1 mouse cellular context compared by ENCODE assay signal in genomic region chr10:81643449-81644055, GRCm38 (mm10).
A peak's percentile ranks its signal among the peaks of the same experiment; 100 is the strongest.
TF ChIP-seq lines count a peak whose summit lies in the region.

No protein-coding gene starts in this region.

TF ChIP-seq in CH12.LX, 34 proteins besides CTCF, POLR2A, EP300 and RAD21:
- no peak for TF ChIP-seq CHD2 (IDR thresholded peaks at IDR 0.05; ENCODE audit: low read length)
- TF ChIP-seq E2F4 (IDR thresholded peaks at IDR 0.05; ENCODE audit: insufficient replicate concordance, low read depth, low read length) = 0 out of 2 replicates have a peak, but pooled peaks have one; percentile 36
- TF ChIP-seq MAFK (IDR thresholded peaks at IDR 0.05; ENCODE audit: insufficient replicate concordance, low read length) = no peak
- TF ChIP-seq CHD1 (IDR thresholded peaks at IDR 0.05; ENCODE audit: low read depth, low read length) = no peak
- 0 out of 2 replicates have a peak, but pooled peaks have one; percentile 27 for TF ChIP-seq KAT2A (IDR thresholded peaks at IDR 0.05; ENCODE audit: insufficient replicate concordance, low read length)
- peak; percentile 78; the same call in 1 of the 2 replicates for TF ChIP-seq UBTF (IDR thresholded peaks at IDR 0.05; ENCODE audit: low read depth, low read length)
- no peak for TF ChIP-seq IRF4 (IDR thresholded peaks at IDR 0.05; ENCODE audit: low read depth, low read length)
- TF ChIP-seq NRF1 (IDR thresholded peaks at IDR 0.05; ENCODE audit: low read depth, low read length) = peak; percentile 99
- 0 out of 2 replicates have a peak, but pooled peaks have one; percentile 52 for TF ChIP-seq TBP (conservative IDR thresholded peaks at IDR 0.05; ENCODE audit: low read depth, low read length)
- no peak for TF ChIP-seq POLR2AphosphoS2 (IDR thresholded peaks at IDR 0.05; ENCODE audit: low read depth, low read length)
- TF ChIP-seq MAX (IDR thresholded peaks at IDR 0.05; ENCODE audit: low read length) = peak; percentile 99
- 0 out of 2 replicates have a peak, but pooled peaks have one; percentile 38 for TF ChIP-seq MAZ (IDR thresholded peaks at IDR 0.05; ENCODE audit: low read depth, low read length)
- peak; percentile 14; the same call in 1 of the 2 replicates for TF ChIP-seq ETS1 (conservative IDR thresholded peaks at IDR 0.05; ENCODE audit: low read depth, low read length)
- peak; percentile 60 for TF ChIP-seq HCFC1 (IDR thresholded peaks at IDR 0.05; ENCODE audit: low read depth, low read length)
- TF ChIP-seq USF2 (conservative IDR thresholded peaks at IDR 0.05; ENCODE audit: low read depth, low read length) = peak; percentile 92
- peak; percentile 19 for TF ChIP-seq SMC3 (IDR thresholded peaks at IDR 0.05; ENCODE audit: low read depth, low read length)
- no peak for TF ChIP-seq ZNF384 (IDR thresholded peaks at IDR 0.05; ENCODE audit: low read depth, low read length)
- no peak for TF ChIP-seq MEF2A (IDR thresholded peaks at IDR 0.05; ENCODE audit: borderline replicate concordance, low read depth, low read length)
- TF ChIP-seq ELF1 (IDR thresholded peaks at IDR 0.05; ENCODE audit: low read depth, low read length) = peak; percentile 77
- peak; percentile 89 for TF ChIP-seq MYC (IDR thresholded peaks at IDR 0.05; ENCODE audit: low read depth, low read length)
- no peak for TF ChIP-seq JUND (conservative IDR thresholded peaks at IDR 0.05; ENCODE audit: low read depth, low read length)
- TF ChIP-seq GABPA (IDR thresholded peaks at IDR 0.05; ENCODE audit: insufficient replicate concordance, low read depth, low read length) = no peak
- peak; percentile 94 for TF ChIP-seq BHLHE40 (IDR thresholded peaks at IDR 0.05; ENCODE audit: low read depth, low read length)
- no peak for TF ChIP-seq PAX5 (IDR thresholded peaks at IDR 0.05; ENCODE audit: low read length)
- no peak for TF ChIP-seq ZC3H11A (IDR thresholded peaks at IDR 0.05; ENCODE audit: low read depth, low read length)
- TF ChIP-seq JUN (IDR thresholded peaks at IDR 0.05; ENCODE audit: insufficient read depth, low read depth, low read length) = no peak
- TF ChIP-seq ZKSCAN1 (IDR thresholded peaks at IDR 0.05; ENCODE audit: borderline replicate concordance, low read depth, low read length) = no peak
- peak; percentile 97 for TF ChIP-seq USF1 (IDR thresholded peaks at IDR 0.05; ENCODE audit: low read depth, low read length)
- TF ChIP-seq MXI1 (IDR thresholded peaks at IDR 0.05; ENCODE audit: low read depth, low read length) = peak; percentile 82
- peak; percentile 78; the same call in 1 of the 2 replicates for TF ChIP-seq SIN3A (IDR thresholded peaks at IDR 0.05; ENCODE audit: low read length)
- peak; percentile 75 for TF ChIP-seq TCF12 (IDR thresholded peaks at IDR 0.05; ENCODE audit: low read depth, low read length)
- TF ChIP-seq ZMIZ1 (IDR thresholded peaks at IDR 0.05; ENCODE audit: low read depth, low read length) = peak; percentile 89
- TF ChIP-seq NELFE (IDR thresholded peaks at IDR 0.05; ENCODE audit: low read depth, low read length) = peak; percentile 88
- TF ChIP-seq RCOR1 (conservative IDR thresholded peaks at IDR 0.05; ENCODE audit: low read depth, low read length) = no peak
